Mouse (Mus musculus): Measurements from ENCODE around the gene Crisp2.

The Crisp2 gene

GRCm38 (mm10) chr17:40716273-40716672, 90.5 kb downstream of the Crisp2 start:
- no peak for DNase-seq (ENCODE audit: extremely low spot score)

All from embryo, embryonic 9.5 days (tissue).